Mouse (Mus musculus): Measurements from ENCODE around the gene Tmem238.

DNA sequence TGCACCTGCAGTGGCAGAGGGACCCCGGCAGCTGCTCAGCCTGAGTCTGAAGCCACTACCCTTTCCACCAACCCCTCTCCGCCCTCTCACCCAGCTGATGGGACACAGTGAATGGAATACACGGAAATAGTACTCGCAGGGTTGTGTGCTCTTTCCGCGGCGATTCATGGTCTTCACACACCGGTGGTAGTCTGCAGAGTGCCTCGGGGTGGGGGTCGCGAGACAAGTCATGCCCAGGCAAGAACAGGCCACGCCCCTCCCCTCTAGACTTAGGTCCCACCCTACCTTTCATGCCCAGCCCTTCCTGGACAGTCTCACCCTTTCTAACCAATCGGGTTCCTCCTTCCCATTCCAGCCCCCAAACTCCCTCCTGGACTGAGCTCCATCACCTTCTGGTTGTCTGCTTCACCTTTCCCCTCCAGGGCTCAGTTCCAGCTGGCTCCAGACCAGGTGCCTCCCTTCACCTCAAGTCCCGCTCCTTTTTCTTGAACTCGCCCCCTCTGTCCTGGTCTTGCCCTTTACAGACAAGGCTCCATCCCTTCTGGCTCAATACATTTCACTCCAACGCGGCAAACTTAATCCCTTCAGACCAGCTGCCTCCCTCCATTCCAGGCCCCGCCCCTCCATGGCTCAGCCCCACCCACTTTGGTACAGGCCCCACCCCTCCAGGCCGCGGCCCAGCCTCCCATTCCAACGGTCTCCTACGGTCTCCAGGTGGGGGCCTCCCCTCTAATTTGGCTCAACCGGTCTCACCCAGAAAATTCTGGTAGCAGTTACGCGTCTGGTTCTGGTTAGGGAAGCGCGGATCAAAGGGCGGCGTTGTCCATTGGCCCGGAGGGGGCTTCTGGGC is 37.3 kb downstream of the Tmem238 start:
- TF ChIP-seq POLR2A (IDR thresholded peaks at IDR 0.05; ENCODE audit: borderline replicate concordance, extremely low read depth, insufficient read depth, insufficient read length, poor library complexity, severe bottlenecking): no peak
- TF ChIP-seq CTCF (IDR thresholded peaks at IDR 0.05; ENCODE audit: borderline replicate concordance, extremely low read depth, insufficient read depth, insufficient read length): no peak
